Mouse (Mus musculus): ENCODE data around the gene Rad51b.

DNA sequence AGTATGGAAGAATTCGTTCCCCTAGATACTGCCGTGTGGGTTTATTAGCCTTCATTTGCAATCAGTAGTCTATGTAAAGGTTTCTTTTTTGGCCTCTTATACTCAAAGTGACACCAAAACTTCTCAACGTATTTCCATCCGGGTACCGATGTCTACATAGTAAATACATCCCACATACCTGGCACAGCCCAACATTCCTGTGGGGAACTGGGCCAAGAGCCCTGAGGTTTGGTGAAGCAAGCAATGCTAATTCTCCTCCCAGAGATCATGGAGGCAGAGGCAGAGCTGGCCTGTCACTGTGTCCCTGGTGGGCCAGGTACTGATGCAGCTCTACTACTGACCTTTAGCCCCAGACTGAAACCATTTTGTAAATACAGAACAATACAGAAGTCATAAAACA lies 512.4 kb downstream of the Rad51b start:
- TF ChIP-seq POLR2A (IDR thresholded peaks at IDR 0.05; ENCODE audit: insufficient read depth, low read depth, low read length), result no peak
- TF ChIP-seq CTCF (IDR thresholded peaks at IDR 0.05), result no peak

Measured in heart, adult 2 months (tissue).